Mouse (Mus musculus) midbrain, embryonic 15.5 days (tissue): Measurements from ENCODE around the gene Nfrkb. TPM values are rescaled to one million over a fixed set of nuclear protein-coding genes. Genes with fewer than 3 reads are reported as not detected.

Source experiments
- ATAC-seq: fragments of 200-750 bp; cut with Nextera tagmentation; replicated peaks from 2 replicates; pipeline ENCODE4 v1.8.0; 2017; ENCODE audit warnings: moderate TSS enrichment
- H3K27ac ChIP-seq: fragments of 300-500 bp; sonication (generic); 2 replicates; pipeline ENCODE4 v1.5.1; 2015; ENCODE audit warnings: mild to moderate bottlenecking, inconsistent platforms
- H3K27me3 ChIP-seq: fragments of 300-500 bp; sonication (generic); replicated peaks from 2 replicates; pipeline ENCODE4 v1.6.1; 2015; ENCODE audit warnings: inconsistent platforms
- H3K36me3 ChIP-seq: fragments of 300-500 bp; sonication (generic); replicated peaks from 2 replicates; pipeline ENCODE4 v1.6.1; 2015; ENCODE audit warnings: inconsistent platforms
- H3K4me1 ChIP-seq: fragments of 300-500 bp; sonication (generic); 2 replicates; pipeline ENCODE4 v1.6.1; 2015; ENCODE audit warnings: inconsistent platforms
- H3K4me2 ChIP-seq: fragments of 300-500 bp; sonication (generic); 2 replicates; pipeline ENCODE4 v1.6.1; 2015; ENCODE audit warnings: inconsistent platforms, mild to moderate bottlenecking, moderate library complexity
- H3K4me3 ChIP-seq: fragments of 300-500 bp; sonication (generic); 2 replicates; pipeline ENCODE4 v1.5.1; 2015; ENCODE audit warnings: mild to moderate bottlenecking, inconsistent platforms
- H3K9ac ChIP-seq: fragments of 300-500 bp; sonication (generic); 2 replicates; pipeline ENCODE4 v1.6.1; 2015; ENCODE audit warnings: mild to moderate bottlenecking, inconsistent platforms
- H3K9me3 ChIP-seq: fragments of 300-500 bp; sonication (generic); 2 replicates; pipeline ENCODE4 v1.6.1; 2016; ENCODE audit warnings: inconsistent platforms
- WGBS: fragments of 180-500 bp; shearing (Covaris S2); methylation state at CpG from one replicate; pipeline ENCODE4 v1.1.7; 2015; ENCODE audit warnings: mixed read lengths; 5-methylcytosine and 5-hydroxymethylcytosine counted together
- polyA plus RNA-seq: library from polyadenylated mRNA; unstranded; fragments of >200 nt; fragmentation: Nextera tagmentation; extraction: Ambion mirVana; gene quantifications from 2 replicates; pipeline ENCODE4 v1.2.1, GENCODE M21; 2015

Gene Nfrkb
- 30.9 and 33.3 TPM in 2 replicates for polyA plus RNA-seq

DNA sequence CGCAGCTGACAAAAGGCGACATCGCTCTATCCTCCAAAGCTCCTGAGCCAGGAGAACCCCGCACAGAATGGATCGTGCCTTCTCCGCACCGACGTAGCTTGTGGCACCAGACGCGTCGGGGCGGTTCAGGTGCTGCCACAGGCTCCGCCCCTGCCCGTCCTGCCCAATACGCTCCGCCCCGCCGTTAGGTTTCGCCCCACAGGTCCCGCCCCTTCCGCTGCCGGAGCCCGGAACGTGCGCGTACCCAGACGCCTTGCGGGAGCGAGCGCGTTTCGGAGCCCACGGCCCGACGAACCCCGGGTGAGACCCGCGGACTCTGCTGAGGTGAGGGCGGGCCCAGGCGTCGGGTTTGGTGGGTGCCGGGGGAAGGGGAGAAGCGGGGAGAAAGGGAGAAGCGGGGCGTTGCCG lies at the start of gene Nfrkb:
Gene Nfrkb (plus strand): TSS at position 246 of the 408 bp plus-strand sequence.
- peaks cover 1% of the 10 kb centered on the region; the same call in 1 of the 2 replicates for H3K36me3 ChIP-seq
- no peaks in the 10 kb centered on the region for H3K27me3 ChIP-seq
- H3K4me1 ChIP-seq, result peaks cover 26% of the 10 kb centered on the region
- H3K4me2 ChIP-seq, result peak within 1 kb of the TSS; percentile 76
- ATAC-seq, result peak; percentile 99
- under 1% methylated on average over 43 of the region's 46 CpGs for WGBS
- H3K27ac ChIP-seq, result peak within 1 kb of the TSS; percentile 80
- no peaks in the 10 kb centered on the region for H3K9me3 ChIP-seq
- H3K9ac ChIP-seq, result peak within 1 kb of the TSS; percentile 62
- H3K4me3 ChIP-seq, result peak within 1 kb of the TSS; percentile 85

DNA sequence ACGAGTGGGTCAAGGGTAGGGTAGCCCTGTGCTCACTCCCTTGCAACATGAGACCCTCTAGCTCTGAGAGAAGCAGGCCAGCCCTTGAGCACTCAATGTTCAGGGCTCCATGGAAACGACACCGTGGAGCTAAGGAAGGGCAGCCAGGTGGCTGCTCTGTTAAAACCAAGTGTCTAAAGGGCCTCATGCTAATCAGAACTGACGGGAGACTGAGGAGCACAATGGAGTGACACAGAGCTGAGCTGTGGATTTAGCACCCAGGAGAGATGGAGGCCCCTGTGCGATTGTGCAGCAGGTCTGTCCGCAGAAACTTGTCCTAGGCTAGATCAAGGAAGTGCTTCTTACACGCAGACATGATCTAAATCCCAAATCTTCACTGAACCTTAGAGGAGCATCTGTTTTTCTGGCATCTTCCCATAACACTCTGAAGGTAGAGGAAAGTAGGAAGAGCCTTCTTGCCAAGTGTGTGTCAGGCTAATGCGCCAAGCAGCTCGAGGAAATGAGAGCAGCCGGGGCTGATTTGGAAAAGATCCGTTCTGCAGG lies 41.6 kb upstream of the Nfrkb start:
- Histone ChIP-seq H3K9ac (no peak overlapping the region), H3K4me2 (no peak overlapping the region), H3K9me3 (no peaks in the 10 kb centered on the region), H3K36me3 (peaks cover 4% of the 10 kb centered on the region; the same call in 1 of the 2 replicates), H3K4me3 (no peak overlapping the region), H3K4me1 (peaks cover 4% of the 10 kb centered on the region; the same call in 1 of the 2 replicates), H3K27ac (no peak overlapping the region), H3K27me3 (no peaks in the 10 kb centered on the region)
- WGBS, result 30% methylated on average over 11 of the region's 11 CpGs
- ATAC-seq, result peak; percentile 39; the same call in 1 of the 2 replicates

DNA sequence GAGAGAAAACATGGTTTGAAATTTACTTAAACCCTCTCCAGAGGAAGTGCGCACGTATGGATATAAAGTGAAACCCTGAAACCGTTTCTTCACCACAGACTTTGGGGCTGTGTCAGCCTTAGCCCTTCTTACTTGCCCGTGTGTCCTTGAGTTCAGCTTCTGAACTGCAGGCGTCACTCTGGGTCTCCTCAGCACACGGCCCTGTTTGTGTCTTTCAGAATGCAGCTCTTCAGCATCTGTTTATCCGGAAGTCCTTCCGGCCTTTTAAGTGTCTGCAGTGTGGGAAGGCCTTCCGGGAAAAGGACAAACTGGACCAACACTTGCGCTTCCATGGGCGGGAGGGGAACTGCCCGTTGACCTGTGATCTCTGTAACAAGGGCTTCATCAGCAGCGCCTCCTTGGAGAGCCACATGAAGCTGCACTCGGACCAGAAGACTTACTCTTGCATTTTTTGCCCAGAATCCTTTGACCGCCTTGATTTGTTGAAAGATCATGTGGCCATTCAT lies 39.4 kb upstream of the Nfrkb start:
- no peak overlapping the region for H3K27ac ChIP-seq
- no peak overlapping the region for H3K4me2 ChIP-seq
- H3K36me3 ChIP-seq, result peaks cover 6% of the 10 kb centered on the region; the same call in 1 of the 2 replicates
- WGBS, result 79% methylated on average over 15 of the region's 15 CpGs
- no peak overlapping the region for H3K9ac ChIP-seq
- no peak for ATAC-seq
- H3K9me3 ChIP-seq, result no peaks in the 10 kb centered on the region
- peaks cover 4% of the 10 kb centered on the region; the same call in 1 of the 2 replicates for H3K4me1 ChIP-seq
- H3K4me3 ChIP-seq, result no peak overlapping the region
- H3K27me3 ChIP-seq, result no peaks in the 10 kb centered on the region

DNA sequence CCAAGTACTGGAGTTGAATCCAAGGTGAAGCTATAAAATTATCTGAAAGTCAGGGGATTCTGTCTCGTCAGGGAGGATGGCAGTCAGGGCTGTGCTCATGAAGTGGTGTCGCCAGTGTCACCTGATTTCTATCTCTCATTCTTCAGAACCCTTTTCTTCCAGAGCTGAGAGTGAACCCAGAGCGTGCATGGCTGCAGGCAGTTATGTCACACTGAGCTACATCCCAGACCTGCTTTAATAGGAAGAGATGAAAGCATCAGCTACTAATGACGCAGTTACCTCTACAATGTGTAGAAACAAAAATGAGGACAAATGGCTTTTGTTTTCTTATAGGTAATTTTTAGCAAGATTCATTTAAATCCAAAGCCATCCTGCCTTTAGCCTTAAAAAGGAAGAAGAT lies 37.5 kb upstream of the Nfrkb start:
- no peaks in the 10 kb centered on the region for H3K9me3 ChIP-seq
- H3K27ac ChIP-seq, result no peak overlapping the region
- no peaks in the 10 kb centered on the region for H3K27me3 ChIP-seq
- no peak overlapping the region for H3K9ac ChIP-seq
- H3K4me2 ChIP-seq, result no peak overlapping the region
- 0 out of 2 replicates have a peak, but pooled peaks have one; percentile 17 for ATAC-seq
- H3K36me3 ChIP-seq, result peaks cover 6% of the 10 kb centered on the region; the same call in 1 of the 2 replicates
- H3K4me1 ChIP-seq, result peaks cover 4% of the 10 kb centered on the region; the same call in 1 of the 2 replicates
- 74% methylated on average over 4 of the region's 4 CpGs for WGBS
- no peak overlapping the region for H3K4me3 ChIP-seq

DNA sequence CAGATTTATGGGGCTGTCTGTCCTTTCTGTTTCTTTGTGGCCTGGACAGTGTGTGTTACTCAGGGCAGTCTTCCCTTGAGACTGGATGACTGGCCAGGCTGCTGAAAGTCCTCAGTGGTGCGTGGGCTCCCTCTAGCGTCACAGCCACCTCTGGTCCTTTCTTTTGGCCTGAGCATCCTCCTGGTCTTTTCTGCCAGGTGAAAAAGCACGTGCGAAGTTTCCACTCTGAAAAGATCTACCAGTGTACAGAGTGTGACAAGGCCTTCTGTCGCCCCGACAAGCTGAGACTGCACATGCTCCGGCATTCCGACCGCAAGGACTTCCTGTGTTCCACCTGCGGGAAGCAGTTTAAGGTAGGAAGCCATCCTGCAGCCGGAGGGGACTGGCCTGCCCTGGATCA lies 37.1 kb upstream of the Nfrkb start:
- 72% methylated on average over 11 of the region's 11 CpGs for WGBS
- H3K27me3 ChIP-seq, result no peaks in the 10 kb centered on the region
- H3K27ac ChIP-seq, result no peak overlapping the region
- peaks cover 6% of the 10 kb centered on the region; the same call in 1 of the 2 replicates for H3K36me3 ChIP-seq
- ATAC-seq, result peak; percentile 82
- no peak overlapping the region for H3K4me2 ChIP-seq
- no peak overlapping the region for H3K9ac ChIP-seq
- H3K9me3 ChIP-seq, result no peaks in the 10 kb centered on the region
- peaks cover 4% of the 10 kb centered on the region; the same call in 1 of the 2 replicates for H3K4me1 ChIP-seq
- H3K4me3 ChIP-seq, result no peak overlapping the region

DNA sequence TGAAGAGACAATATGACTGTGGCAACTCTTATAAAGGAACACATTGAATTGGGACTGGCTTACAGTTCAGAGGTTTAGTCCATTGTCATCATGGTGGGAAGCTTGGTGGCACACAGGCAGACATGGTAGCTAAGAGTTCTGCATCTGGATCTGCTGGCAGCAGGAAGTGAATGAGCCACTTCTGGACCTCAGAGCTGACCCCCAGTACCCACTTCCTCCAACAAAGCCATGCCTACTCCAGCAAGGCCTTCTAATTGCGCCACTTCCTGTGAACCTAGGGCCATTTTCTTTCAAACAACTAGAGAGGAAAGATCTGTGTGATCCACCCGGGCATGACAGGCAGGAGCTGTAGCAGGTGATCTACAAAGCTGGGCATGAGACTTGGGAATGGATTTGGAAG lies 33.3 kb upstream of the Nfrkb start:
- 83% methylated on average over 2 of the region's 2 CpGs for WGBS
- ATAC-seq, result no peak
- H3K4me3 ChIP-seq, result no peak overlapping the region
- peaks cover 11% of the 10 kb centered on the region; the same call in 1 of the 2 replicates for H3K36me3 ChIP-seq
- H3K4me2 ChIP-seq, result no peak overlapping the region
- no peak overlapping the region for H3K9ac ChIP-seq
- H3K4me1 ChIP-seq, result no peaks in the 10 kb centered on the region
- H3K27ac ChIP-seq, result no peak overlapping the region
- H3K9me3 ChIP-seq, result no peaks in the 10 kb centered on the region
- no peaks in the 10 kb centered on the region for H3K27me3 ChIP-seq

DNA sequence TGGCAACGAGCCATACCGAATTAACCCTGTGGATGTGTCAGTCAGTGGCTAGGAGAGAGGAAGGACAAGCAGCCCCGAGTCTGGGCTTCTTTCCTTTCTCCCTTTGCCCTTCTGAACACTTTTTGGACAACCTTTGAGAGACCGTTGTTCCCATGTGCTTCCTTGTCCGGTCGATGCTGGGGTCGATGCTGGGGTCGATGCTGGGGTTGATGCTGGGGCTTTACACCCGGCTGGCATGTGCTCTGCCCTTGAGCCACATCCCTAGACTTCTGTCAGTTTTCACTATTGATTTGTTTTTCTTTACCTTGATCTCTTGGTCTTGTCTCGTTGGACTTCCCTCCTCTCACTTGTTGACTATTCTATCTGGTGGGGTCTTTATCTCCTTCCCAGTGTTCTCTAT lies 32.5 kb upstream of the Nfrkb start:
- Histone ChIP-seq H3K36me3 (peaks cover 11% of the 10 kb centered on the region; the same call in 1 of the 2 replicates), H3K27me3 (no peaks in the 10 kb centered on the region)
- WGBS, result 86% methylated on average over 10 of the region's 10 CpGs

DNA sequence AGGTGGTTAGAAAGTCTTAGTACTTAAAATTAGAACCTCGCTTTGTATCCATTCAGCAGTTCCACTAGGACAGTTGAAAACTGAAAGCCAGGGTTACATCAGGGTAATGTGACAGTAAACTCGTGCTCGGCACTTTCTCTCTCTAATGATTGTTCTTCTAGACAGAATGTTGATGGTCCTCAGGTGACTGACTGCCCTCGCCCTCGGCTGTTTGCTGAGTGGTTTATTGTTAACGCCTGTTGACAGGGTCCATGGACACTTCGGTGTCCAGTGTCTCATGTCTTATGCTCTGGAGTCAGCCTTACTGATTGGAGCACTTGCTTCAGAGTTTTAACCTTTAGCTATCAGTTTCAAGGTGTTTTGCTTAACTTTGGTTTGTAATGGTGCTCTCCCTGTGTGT lies 31.9 kb upstream of the Nfrkb start:
- no peaks in the 10 kb centered on the region for H3K4me1 ChIP-seq
- no peak overlapping the region for H3K9ac ChIP-seq
- no peak overlapping the region for H3K4me2 ChIP-seq
- no peaks in the 10 kb centered on the region for H3K9me3 ChIP-seq
- 89% methylated on average over 7 of the region's 7 CpGs for WGBS
- no peak for ATAC-seq
- H3K27ac ChIP-seq, result no peak overlapping the region
- H3K27me3 ChIP-seq, result no peaks in the 10 kb centered on the region
- no peak overlapping the region for H3K4me3 ChIP-seq
- H3K36me3 ChIP-seq, result peaks cover 16% of the 10 kb centered on the region; the same call in 1 of the 2 replicates

More for the DNA sequence above, 32.5 kb upstream of the Nfrkb start:
- no peak overlapping the region for H3K9ac ChIP-seq
- no peak for ATAC-seq
- no peak overlapping the region for H3K4me3 ChIP-seq
- H3K4me2 ChIP-seq, result no peak overlapping the region
- H3K27ac ChIP-seq, result no peak overlapping the region
- H3K9me3 ChIP-seq, result no peaks in the 10 kb centered on the region
- H3K4me1 ChIP-seq, result no peaks in the 10 kb centered on the region

DNA sequence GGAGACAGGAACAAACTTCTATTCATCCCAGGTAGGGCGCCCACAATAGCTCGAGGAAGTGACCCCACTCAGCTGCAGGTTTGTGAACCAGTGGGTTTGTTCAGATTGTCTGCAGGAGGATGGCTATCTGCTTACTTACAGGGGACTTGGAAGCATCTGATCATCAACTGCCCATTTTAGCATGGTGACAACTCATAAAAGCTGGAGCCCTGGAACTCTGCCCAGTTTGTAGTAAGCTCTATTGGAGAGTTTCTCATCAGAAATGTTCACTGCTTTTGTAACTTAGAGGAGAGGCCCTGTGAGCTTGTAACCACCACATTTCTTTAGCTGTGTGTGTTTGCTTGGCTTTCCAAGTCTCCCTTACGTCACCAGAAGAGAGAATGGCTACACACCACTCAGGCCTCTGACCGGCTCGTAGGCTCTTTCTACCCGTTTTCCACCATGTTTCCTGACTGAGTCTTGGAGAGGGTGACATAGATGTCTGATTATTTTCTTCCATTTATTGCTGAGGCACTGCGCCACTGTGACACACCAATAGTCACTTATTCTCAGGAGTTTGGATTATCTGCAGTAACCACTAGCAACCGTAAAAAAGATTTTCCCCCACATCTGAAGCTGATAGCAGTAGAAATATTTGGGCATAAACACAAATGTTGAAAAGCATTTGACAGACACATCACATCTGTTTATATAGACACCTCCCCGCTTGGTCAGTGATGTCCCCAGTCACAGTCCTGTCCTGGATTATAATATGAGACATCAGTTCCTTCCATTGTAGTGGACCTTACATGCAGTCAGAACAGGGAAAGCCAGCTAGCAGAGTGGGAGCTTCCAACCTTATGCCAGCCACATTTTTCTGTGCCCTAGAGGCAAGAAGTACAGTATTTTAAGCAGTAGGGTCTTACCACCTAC lies 22.0 kb upstream of the Nfrkb start:
- H3K36me3 ChIP-seq, result peaks cover 18% of the 10 kb centered on the region

DNA sequence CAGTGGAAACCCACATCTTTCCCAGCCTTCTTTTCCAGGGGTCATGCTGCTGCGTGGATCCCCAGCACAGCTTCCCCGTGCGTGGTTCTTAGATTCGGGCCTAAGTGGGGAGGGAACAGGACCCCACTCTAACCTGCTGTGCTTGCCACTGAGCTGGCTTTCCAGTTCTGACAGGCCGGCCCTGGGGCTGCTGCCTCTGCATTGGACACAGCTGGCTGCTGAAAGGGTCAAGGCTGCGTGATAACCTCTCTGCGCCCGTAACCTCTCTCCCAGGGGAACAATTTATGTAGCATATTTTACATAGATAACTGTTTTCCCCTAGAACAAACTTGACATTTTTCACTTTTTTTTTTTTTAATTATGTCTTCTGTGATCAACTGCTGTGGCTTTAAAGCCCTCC lies 20.9 kb upstream of the Nfrkb start:
- WGBS, result 83% methylated on average over 8 of the region's 8 CpGs
- Histone ChIP-seq H3K9ac (no peak overlapping the region), H3K36me3 (peaks cover 14% of the 10 kb centered on the region)

More for the DNA sequence above, 22.0 kb upstream of the Nfrkb start:
- Histone ChIP-seq H3K27ac (no peak overlapping the region), H3K4me3 (no peak overlapping the region), H3K4me2 (no peak overlapping the region), H3K9me3 (no peaks in the 10 kb centered on the region), H3K27me3 (no peaks in the 10 kb centered on the region), H3K9ac (no peak overlapping the region), H3K4me1 (no peaks in the 10 kb centered on the region)
- ATAC-seq, result no peak
- 84% methylated on average over 9 of the region's 9 CpGs for WGBS

DNA sequence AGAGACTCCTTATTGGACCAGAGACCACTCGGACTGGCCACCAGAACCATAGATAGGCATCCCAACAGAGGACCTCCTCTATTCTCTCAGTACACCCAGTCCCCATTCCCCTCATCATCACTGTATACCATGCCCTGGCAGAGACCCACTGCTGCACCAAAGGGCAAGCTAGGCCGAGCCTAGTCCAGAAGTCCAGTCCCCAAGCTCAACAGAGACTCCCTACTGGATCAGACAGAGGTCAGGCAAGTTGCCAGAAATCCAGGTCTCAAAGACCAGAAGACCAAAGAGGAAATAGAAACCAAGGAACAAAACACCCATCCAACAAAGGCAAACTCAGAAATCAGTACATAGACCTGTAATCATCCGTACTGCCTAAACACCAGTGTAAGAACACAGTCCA lies 14.3 kb upstream of the Nfrkb start:
- no peak overlapping the region for H3K9ac ChIP-seq
- no peak overlapping the region for H3K4me3 ChIP-seq
- no peak overlapping the region for H3K27ac ChIP-seq
- 95% methylated on average over 3 of the region's 3 CpGs for WGBS
- ATAC-seq, result no peak
- H3K4me2 ChIP-seq, result no peak overlapping the region
- no peaks in the 10 kb centered on the region for H3K27me3 ChIP-seq
- 0 out of 2 replicates have a peak, but pooled peaks cover 2% of the 10 kb centered on the region for H3K9me3 ChIP-seq
- H3K36me3 ChIP-seq, result peaks cover 37% of the 10 kb centered on the region
- no peaks in the 10 kb centered on the region for H3K4me1 ChIP-seq

More for the DNA sequence above, 20.9 kb upstream of the Nfrkb start:
- Histone ChIP-seq H3K4me3 (no peak overlapping the region), H3K27me3 (no peaks in the 10 kb centered on the region), H3K4me1 (no peaks in the 10 kb centered on the region), H3K4me2 (no peak overlapping the region), H3K9me3 (no peaks in the 10 kb centered on the region), H3K27ac (no peak overlapping the region)
- no peak for ATAC-seq

DNA sequence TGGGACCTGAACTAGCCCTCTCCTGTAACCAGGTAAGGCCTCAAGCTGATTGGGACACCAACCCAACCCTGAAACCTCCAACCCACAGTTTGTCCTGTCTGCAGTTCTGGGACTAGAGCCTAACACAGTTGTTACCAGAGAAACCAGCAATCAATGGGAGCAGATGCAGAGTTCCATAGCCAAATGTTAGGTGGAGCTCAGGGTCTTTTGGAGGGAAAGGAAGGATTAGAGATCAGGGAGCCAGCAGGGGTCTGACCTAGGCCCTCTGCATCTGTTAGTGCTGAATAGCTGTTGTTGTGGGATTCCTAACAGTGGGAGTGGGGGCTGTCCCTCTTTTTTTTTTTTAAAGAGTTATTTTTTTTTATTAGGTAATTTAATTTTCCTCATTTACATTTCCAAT lies 9.3 kb upstream of the Nfrkb start:
- H3K9me3 ChIP-seq, result 0 out of 2 replicates have a peak, but pooled peaks cover 2% of the 10 kb centered on the region
- no peak overlapping the region for H3K4me3 ChIP-seq
- no peak overlapping the region for H3K9ac ChIP-seq
- no peak overlapping the region for H3K27ac ChIP-seq
- no peak for ATAC-seq
- H3K27me3 ChIP-seq, result no peaks in the 10 kb centered on the region
- no peaks in the 10 kb centered on the region for H3K4me1 ChIP-seq
- peaks cover 31% of the 10 kb centered on the region for H3K36me3 ChIP-seq
- no peak overlapping the region for H3K4me2 ChIP-seq
